Mouse (Mus musculus) E14TG2a.4 (cell line): ENCODE results near the gene Cfap69.

ENCODE experiments used
- CTCF ChIP-seq: conservative IDR thresholded peaks from 2 replicates; pipeline ENCODE4 v1.5.1; 2014; ENCODE audit warnings: low read length
- POU5F1 ChIP-seq: IDR thresholded peaks from 2 replicates; pipeline ENCODE4 v1.6.1; 2014; ENCODE audit warnings: low read length, borderline replicate concordance

DNA sequence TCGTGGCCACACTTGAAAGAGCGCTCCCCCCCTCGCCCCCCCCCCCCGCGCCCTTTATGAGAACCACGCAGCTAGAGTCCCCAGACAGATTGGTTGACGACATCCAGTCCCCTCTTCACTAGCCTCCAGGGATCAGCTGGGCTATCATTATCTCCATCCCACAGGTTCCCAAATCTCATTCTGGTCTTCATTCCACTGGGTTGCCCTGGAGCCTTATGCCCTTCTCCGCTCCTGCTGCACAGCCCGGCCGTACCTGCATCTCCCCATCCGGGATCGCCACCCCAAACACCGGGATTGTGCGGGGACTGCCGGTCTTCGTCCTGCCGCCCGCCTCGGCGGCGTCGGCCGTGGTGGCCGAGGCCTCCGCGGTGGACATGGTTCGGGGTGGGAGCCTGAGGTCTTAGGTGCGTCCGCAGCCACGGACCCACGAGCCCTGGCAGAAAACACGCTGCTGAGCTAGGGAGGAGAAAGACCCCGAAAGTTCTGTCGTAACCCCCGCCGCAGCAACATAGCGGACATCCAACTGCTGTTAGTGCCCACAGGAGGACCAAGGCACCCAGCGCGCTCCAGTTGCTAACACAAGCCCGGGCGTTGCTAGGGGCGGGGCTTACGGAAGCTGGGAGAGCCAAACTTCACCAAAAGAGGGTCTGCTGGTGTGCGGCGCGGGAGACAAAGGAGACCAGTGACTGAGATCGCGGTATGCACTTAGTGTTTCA, at the start of gene Cfap69:
- TF ChIP-seq CTCF: no peak
- no peak for TF ChIP-seq POU5F1
